Mouse (Mus musculus) CD4-positive, CD25-positive, alpha-beta regulatory T cell, adult 2 months (primary cell): Measurements from ENCODE around the gene Ldb2.

Experiments used
- DNase-seq: peaks from one replicate; pipeline ENCODE4 v3.0.0-alpha.2; 2012; ENCODE audit warnings: low read depth, low spot score

Gene Ldb2

DNA sequence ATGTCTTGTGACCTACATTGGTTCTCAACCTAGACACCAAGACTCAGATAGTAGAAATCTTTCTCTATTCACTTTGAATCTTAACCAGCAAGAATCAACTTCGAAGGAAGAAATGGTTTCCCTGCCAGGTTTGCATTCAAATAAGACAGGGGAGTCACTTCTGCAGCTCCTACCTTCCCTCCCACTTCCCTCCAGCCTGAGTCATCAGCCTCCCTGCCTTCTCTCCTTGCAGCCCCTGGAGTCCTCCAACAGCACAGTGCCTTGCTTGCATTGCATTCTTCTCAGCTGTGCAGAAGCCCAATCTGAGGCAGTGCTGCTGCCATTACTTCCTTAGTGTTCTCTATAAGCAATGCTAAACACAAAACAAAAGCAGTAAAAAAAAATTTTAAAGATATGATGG is 79.6 kb downstream of the Ldb2 start:
- DNase-seq, result no peak

DNA sequence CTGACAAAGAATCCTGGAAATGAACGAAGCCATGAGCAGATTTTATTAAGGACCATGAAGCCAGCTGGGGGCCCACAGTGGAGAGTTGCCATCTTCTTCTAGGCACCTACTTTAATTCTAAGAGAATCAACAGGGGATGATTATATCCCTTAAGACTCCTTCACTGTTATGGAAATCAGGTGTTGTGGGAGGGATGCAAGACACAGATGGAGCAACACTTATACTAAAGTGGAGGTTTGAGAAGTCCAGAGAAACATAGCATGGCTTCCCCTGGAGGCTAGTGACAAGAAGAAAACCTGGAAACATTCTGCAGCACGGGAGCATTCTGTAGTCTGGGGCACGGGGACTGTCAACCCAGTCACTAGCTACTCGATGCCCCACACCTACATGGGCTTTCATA is 85.0 kb downstream of the Ldb2 start:
- no peak for DNase-seq

DNA sequence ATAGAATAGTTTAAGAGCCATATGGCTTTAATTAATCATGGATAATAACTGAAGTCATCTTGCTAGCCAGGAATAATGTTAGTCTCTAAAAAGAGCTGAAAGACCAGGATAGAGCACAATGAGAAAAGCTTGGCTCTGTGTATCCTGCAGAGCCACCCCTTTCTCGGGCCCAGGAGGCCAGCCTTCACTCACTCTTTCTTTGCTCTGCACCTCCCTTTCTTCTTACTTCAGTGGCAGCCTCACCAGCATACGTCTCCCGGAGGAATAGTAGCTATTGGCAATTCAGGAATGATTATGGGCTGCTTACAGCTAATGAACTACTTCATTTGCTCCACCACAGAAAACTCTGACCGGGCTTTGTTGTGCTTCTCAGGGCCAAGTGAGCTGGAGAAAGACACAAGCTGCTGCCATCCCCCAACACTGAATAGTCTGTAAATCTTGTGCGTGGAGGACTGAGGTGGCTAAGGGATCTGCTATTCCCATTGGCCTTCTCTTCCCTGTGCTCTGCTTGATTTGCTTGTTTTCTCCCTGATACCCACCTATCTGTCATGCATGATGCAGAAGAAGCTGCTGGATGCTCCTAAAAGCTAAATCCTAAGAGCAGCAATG is 86.2 kb downstream of the Ldb2 start:
- DNase-seq, result no peak

DNA sequence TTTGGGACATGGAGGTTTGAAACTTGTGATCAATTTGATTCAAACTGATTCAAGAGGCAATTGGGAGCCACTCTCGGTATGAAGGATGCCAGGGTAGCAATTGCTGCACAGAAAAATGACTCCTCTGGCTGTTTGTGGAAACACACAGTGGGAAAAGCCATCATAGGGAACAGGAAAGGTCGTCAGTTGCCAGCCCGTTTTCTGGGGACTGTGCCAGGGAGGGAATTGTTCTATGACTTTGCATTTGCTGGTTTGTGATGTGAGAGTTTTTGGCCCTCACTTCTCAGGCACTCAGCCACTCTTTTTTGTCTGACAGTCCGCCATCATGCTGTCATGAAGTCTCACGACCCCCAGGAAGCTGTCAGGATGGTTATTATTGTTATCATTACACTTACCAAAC is 88.3 kb downstream of the Ldb2 start:
- DNase-seq, result no peak

DNA sequence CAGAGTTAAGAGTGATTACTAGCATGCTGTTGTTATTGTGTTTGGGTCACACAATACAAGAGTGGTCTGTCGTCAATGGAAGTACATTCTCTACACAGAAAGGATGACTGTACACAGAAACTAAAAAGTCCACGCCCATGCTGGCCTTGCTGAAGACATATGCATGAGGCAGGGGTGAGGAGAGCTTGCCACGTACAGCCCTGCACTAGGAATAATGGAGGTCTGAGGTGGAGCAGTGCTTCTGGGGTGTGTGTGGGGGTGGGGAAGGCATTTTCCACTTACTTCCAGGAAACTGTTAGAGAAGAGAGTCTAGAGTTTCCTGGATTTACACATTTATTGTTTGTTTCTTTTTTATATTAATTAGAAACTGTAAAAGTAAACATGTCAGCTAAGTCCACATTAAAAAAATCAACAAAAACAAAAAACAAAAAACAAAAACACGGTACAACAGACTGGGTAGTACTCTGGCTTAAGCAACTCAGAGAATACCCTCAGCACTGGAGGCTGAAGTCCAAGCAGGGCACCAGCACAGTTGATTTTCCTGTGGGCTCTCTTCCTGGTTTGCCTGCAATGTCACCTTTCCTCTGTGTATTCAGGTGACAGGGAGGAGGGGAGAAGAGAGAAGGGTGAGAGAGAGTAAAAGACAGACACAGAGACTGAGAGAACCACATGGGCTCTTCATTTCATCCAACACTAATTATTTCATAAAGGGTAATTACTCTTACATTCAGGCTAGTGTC is 89.2 kb downstream of the Ldb2 start:
- DNase-seq, result no peak

DNA sequence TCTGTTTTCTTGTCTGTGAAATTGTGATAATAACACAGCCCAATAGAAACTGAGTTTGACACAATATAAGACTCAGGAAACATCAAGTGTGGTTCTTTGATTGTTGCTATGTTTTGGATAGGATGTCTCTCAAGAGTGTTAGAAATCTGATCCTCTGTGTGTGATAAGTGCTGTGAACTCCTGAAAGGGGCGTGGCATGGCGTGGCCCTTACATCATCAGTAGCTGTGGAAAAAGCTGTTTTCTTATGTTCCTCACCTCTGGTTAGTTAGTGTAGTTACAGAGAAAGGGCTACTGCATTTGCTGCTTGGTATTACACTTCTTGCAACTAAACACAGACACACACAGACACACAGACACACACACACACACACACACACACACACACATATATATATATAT is 90.2 kb downstream of the Ldb2 start:
- DNase-seq, result no peak

DNA sequence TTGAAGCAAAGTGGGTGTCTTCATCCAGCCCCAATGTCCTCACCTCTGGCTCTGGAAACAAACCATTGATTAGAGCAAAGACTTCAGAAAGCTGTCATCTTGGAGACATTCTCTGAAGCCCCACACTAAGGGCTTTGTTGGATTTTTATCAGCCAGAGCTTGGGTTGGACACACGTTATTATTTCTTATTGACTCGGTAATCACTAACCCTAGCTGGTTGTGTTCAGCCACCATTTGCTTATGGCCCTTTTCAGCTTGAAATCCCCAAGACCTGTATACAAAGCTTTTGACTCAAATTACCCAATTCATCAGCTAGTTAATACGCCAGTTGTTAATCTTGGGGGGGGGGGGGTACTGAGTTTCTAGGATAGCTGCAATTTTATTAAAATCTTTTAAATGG is 91.5 kb downstream of the Ldb2 start:
- no peak for DNase-seq

DNA sequence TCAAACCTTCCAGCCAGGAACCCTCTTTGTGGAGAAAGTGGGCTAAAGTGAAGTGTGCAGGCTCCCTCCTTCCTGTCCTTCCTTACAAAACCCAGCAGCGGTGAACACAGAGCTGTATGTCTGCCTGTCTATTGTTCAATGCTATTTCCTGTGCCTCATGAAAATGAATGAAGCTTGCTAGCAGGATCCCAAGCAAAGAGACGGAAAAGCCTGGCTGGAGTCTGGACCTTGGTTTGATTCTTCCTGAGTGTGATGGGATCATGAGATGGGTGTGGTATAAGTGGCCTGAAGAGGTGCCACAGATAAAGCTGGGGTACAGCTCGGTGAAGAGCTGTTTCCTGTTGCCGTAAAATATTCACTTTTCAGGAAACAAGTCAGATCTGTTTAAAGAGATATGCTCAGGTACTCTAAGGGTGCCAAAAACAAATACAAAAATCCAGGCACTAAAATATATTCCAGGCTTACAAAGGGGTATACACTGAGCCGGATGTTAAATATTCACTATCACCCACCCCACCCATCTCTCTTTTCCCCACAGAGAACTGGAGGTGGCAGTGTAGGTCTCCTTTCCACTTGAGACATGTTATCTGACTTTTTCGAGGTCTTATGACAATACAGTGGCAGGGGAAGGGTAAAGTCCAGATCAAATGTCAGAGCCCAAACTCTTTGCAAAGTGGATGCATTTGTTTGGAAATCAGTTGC is 92.3 kb downstream of the Ldb2 start:
- DNase-seq, result no peak

DNA sequence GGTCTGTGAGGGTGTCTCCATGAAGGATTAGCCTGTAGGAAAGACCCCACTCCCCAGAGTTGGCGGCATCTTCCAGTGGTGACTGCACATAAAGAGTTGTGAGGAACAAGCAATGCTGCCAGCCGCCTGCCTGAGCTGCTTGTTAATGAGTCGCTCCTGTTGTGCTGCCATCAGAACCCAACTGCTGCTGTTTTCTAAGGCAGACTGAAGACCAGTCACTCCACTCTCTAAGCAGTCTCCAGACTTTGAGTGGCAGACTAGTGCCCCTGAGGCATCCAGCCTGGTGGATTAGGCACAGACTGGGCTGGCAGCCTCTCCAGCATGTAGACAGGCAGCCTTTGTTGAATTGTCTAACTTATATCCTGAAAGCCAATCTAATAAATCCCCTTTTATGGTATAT is 101.5 kb downstream of the Ldb2 start:
- DNase-seq, result no peak

DNA sequence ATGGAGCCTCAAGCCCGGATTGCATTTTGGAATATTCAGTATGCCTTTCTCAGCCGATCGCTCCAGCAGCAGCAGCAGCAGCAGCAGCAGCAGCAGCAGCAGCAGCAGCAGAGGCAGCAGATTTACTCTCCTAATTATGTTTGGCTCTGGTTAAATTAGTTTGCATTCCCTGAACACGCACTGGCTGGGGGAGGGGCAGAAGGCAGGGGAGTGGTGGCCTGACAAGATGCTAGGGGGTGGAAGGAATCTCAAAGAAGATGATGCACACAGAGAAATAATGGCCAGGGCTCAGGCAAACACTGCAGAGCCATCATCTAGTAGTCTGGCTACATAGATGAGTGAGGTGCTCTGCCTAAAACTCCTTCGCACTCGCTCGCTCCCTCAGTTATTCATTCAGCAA is 102.9 kb downstream of the Ldb2 start:
- no peak for DNase-seq

DNA sequence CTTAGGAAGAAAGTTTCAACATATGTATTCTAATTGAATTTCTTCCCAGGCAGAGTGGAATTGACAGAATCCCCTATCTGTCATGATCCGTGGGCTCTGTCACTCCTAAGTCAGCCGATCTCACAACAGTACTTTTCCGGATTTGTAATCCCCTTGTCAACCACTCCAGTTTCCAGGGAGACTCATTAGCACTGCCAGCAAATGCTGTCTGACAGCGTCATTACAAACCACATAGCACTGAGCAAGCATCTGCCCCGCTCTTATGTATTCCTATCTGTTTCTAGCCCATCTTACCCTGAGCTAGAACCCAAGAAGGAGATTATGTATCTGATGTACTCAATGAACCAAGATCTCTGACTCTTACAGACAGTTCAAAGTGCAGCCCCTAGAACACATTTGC is 105.8 kb downstream of the Ldb2 start:
- DNase-seq, result no peak

DNA sequence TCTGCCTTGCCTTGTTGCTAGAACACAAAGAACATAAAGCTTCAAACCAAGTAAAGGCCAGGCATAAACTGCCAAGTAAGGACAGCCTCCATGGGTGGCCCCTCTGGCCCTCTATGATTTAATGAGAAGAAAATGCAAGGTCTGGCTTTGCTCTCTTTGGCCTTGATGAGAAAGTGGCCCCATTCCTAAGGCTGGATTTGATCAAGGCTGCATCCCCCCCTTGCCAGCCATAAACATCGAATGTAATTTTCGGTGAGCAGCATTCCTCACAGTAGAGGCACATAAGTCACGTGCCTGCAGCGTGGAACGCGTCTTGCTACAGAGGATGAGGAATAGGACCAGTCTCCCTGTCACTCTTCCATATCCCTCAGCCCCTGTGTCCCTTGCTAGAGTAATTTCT is 113.1 kb downstream of the Ldb2 start:
- no peak for DNase-seq

DNA sequence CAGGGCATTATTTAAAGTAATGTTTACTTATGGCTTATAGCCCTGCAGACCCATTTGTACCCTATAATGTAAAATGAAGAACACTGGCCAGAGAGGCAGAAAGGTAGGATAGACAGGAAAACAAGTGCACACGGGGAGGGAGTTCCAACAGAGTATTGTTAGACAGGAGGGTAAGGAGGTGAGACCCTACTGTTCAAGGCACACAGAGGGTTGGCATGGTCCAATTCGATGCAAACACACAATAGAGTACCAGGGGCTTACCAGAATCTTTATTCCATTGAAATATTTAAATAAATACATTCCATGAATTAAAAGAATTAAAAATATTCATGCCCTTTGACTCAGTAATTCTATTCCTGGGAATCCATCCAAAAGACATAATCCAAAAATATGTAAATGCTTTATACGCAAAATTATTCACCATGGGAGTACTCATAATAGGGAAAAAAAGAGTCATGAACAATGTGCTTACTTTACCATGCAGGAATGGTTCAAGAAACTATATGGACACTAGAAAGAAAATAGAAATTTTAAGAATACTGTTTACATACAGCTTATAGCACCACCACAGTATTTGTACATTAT is 118.3 kb downstream of the Ldb2 start:
- DNase-seq, result no peak

DNA sequence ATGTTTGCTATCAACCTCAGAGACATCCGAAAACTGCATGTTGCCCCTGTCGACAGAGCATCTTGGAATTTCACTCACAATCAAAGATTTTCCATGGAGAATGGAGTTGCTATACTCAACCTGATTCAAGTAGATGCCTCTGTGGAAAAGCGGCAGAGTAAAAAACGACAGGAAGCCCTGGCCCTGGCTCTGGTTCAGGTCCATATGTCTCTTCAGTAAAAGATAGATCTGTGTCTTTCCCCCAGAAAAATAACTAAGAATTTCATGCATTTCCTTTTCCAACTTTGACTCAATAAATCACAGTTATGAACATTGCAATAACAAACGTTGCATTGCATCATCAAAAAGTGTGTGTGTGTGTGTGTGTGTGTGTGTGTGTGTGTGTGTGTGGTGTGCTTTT is 121.7 kb downstream of the Ldb2 start:
- DNase-seq, result no peak

DNA sequence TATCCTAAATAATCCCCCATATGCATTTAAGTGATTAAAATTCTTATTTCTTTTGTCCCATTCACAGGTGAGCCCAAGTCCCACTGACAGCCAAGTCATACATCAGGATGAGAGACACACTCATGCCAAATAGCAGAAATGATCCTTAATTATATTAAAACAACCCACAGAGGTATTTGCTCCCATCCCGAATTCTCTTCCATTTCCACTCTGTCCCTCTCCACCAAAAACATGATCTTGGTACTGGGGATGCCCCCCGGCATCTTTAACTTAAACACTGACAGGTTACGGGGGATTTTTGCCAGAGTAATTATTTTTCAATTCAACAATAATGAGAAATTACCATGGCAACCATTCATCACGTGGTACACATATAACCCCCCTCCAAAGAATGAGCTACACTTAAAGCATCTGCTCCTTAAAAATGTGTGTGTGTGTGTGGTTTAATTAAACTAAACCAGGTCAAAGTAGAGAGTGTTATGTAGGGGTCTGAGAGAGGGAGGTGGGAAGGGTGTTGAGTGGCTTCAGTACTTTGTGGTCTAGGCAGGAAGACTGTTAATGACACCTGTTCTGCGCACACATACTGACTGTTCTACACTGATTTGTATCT is 123.2 kb downstream of the Ldb2 start:
- DNase-seq, result no peak

DNA sequence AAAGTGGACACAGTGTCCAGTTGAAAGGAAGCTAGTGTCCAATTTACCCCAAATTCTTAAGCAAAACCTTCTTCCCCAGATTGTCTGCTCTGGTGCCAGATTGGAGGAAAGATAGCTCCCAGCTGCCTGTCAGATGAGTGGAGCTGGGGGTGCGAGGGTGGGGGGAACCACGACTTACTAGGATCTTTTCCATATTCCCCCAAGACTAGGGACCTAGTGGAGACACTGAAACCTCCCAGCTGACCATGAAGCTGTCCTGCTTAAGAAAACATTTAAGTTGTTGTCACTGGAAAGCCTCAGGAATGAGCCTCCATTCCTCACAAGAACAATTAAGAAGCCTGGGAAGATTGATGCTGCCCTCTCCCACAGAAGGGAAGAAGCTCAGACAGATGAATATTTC is 129.1 kb downstream of the Ldb2 start:
- no peak for DNase-seq

DNA sequence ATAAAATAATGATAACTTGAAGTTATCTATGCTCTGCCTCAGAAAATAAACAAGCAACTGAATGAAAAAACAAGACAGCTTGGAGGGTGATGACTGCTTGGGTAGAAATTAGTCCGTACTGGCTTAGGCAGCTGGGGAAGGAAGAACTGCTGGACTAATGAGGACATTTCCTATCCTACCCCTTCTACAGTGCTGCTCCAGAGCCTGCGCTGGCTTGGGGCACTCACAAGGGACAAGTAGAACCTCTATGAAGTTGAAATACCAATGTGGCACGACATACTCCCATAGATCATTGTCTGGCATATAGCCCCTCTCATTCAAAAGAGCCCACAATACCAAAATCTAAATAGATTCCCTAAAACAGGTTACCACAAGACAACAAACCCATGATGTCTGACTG is 131.6 kb downstream of the Ldb2 start:
- no peak for DNase-seq

DNA sequence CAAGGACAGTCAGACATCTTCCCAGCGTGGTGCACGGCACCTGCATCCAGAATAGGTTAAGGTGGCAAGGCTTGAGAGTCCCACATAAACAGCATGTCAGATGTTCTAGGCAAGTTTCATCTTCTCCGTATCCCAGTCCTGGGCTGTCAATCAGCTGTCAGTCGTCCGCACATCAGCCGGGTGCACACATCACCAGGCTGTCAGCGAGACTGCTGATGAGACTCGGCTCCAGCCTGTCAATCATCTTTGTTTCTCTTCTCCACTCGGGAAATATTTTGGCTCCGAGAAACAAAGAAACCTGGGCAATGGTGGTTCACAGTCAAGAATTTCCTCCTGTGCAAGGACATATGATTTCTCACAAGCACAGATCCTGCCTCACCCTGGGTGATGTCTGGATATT is 132.1 kb downstream of the Ldb2 start:
- DNase-seq, result no peak

DNA sequence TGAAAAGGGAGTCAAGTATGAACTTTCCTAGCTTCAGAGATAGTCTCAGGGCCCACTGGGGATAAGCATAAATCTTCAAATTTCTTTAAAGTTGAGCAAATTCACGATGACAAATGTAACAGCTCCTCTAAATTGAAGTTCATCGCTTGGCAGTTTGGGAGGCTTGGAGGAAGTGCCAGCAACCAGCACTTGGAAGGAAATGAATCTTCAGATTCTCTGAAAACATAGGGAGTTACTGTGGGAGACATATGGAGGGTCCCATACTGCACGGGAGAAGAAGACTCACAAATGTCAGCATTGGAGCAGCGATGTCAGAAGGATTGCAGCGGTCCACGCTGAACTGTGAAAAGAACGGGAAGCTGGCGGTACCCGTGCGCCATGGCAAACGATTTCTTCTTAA is 139.8 kb downstream of the Ldb2 start:
- no peak for DNase-seq

DNA sequence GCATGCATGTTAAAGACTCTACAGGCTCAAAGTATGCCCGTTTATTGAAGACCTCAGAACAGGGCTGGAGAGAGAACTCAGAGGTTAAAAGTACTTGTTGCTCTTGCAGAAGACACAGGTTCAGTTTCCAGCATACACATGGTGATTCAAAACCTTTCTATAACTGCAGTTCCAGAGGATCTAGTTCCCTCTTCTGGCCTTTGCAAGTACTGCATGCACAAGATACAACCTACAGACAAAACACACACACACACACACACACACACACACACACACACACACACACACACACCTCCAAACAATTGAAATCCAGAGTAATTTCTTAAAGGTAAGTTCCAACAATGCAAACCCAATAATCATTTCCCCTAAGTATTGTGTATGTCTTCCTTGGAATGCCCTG is 142.8 kb downstream of the Ldb2 start:
- peak; percentile 2 for DNase-seq

DNA sequence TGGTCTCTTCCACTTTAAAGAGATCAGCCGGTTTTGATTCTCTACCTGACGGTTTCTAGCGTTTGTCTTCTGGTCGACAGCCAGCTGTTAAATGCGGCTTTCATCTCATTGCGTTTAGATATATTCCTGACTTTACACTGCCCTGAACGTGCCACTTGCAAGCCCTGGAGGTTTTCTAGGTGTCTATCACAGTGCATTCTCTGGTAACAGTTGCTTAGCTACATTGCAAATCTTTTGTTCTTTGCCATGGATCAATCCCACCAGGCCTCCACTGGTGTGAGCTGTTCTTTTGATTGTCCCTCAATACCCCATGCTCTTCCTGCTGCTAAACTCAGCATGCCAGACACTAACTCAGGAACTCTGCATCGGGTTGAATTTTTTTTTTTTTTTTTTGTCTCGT is 145.1 kb downstream of the Ldb2 start:
- no peak for DNase-seq

DNA sequence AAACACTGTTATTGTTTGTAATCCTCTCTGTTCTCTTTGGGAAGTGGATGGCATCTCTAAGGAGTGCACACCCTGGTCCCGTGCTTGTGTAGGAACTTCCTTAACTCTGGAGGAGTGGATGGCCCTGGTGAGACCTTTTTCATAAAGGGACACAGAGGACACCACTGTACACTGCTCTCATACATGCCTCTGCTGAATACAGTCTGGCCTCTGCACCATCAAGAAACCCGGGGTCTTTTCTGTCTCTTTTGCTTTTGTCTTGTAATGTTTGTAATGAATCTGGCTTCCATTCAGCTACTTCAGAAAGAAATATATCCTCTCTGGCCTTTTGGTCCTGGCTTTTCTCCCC is 152.7 kb downstream of the Ldb2 start:
- no peak for DNase-seq
